Mouse (Mus musculus): Measurements from ENCODE around the gene Wap.

The Wap gene

DNA sequence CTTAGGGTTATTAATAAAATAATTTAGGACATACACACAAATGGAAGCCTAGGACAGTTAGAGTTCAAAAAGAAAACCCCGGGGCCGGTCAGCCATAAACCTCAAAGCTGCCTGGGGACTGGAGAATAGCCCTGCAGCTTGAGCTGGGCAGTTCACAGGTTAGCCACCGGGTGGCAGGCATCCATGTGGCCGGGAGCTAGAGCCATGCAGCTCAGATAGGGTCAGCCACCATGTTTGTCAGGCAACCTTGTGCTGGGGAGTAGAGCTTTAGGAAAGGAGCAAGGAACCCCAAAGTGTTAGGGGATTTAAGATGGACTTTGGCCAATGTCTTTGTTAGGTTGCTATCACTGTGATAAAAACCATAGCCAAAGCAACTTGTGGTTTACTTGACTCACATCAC, 9.9 kb downstream of the Wap start:
- no peak for DNase-seq (ENCODE audit: extremely low spot score, low read depth, low spot score)

DNA sequence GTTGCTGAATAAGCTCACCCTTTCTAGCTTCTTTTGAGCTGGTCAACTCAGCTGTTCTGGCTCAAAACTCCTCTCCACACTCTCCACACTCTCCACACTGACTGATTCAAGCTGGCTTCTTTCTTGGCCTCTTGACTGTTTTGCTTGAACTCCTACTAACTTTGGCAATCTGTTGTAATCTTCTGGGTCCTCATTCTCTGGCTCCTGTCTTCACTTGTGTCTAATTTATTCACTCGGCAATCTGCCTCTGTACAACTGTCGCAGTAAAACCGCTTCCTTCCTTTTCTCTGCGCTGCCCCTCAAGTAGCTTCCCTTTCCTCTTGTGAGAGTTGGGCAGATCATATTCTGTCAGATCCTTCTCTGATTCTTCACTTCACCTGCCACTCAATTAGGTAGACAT, 10.7 kb downstream of the Wap start:
- no peak for DNase-seq (ENCODE audit: extremely low spot score, low read depth, low spot score)

DNA sequence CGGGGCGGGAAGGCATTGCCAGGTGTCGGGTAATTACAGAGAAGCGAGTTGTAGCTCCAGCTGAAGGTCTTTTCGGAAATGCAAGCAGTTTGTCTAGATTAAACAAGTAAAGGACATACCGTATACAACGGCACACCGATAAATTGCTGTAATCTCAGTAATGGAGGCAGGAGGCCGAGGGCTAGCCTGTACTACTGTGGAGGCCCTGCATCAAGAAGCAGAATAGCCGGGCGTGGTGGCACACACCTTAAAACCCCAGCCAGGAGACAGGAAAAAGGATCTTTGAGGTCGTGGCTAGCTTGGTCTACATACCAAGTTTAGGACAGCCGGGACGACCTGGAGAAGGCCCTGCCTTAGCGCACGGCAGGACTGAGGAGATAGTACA, 12.1 kb downstream of the Wap start:
- no peak for DNase-seq (ENCODE audit: extremely low spot score, low read depth, low spot score)

DNA sequence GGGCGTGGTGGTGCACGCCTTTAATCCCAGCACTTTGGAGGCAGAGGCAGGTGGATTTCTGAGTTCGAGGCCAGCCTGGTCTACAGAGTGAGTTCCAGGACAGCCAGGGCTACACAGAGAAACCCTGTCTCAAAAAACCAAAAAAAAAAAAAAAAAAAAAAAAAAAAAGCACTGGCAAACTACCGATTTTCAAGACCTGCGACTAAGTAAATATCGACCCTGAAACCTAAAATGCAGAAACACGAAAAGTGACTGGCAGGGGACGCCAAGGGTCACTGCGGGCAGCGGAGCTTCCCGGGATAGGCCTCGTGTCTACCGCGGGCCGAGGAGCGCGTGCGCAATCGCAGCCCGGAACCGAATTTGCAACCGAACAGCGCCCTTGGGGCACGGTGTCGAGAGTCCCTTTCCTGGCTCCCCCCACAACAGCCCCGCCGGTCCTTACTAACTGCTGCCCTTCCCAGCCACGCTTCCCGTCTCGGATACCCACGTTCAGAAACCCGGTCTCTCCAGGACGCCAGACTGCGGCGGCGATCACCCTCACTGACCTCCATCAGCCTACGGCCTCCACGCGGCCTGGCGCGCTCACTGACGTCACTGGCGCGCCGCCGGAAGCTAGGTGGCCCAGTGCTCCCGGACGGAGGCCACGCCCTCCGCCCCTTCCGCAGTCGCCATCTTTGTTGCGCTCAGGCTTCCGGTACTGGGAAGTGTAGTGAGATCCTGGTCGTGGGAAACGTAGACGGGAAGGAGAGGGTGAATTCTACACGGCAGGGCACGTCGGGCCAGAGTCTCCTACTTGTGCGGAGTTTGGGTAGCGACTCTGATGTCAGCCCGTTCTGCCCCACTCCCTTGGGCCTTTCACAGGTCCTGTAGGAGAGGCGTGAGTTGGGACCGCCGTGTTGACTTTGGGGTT, 12.7 kb downstream of the Wap start, which contains the start of gene Tbrg4:
Gene Tbrg4 (minus strand): TSS at position 590 of the 910 bp plus-strand sequence.
- DNase-seq (ENCODE audit: extremely low spot score, low read depth, low spot score) = peak; percentile 85

DNA sequence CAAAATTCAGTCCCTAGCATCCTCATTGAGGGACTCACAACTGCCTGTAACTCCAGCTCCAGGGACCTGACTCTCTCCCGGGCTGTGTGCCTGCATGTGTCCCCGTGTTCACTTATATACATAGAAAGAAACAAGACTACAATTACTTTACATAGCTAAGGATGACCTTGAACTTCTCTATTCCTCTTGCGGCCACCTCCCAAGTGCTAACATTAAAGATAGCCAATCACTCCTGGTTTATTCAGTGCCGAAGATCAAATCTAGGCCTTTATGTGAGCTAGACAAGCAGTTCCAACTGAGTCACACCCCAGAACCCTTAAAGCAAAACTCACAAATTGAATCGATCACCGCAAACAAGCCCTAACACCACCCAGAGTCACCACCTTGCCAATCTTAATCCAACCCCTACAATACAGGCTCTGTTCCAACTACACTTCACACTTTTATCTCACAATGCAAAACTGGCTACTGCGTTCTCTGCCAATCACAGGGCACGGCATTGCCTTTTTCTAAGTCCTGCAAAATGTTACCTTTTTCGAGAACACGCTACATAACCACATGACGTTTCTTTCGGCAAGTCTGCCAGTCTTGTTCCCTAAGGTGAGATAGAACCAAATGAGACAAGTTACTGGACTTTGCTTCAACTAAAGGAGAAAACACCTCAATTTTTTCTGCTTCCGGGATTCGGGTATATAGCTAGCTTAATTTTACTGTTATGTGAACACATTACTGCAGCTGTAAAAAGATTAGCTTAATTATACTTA, 13.6 kb downstream of the Wap start:
- DNase-seq (ENCODE audit: extremely low spot score, low read depth, low spot score) = no peak

DNA sequence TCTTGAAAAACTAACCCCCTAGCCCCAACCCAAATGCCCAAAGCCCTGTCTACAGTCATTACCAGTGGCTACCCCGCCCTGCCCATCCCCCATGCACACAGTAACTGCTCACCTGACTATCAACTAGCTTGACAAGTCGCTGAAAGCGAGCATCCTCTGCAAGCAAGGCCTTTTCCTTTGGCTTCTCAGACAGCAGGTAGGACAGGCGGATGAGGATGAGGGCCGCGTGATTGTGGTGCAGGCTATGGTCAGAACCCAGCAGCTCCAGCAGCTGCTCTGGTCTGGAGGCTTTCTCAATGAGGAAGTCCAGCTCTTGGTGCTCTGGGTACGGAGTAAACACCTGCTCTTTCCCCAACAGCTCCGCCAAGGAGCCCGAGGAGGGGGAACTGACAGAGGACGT, 14.7 kb downstream of the Wap start:
- no peak for DNase-seq (ENCODE audit: extremely low spot score, low read depth, low spot score)

DNA sequence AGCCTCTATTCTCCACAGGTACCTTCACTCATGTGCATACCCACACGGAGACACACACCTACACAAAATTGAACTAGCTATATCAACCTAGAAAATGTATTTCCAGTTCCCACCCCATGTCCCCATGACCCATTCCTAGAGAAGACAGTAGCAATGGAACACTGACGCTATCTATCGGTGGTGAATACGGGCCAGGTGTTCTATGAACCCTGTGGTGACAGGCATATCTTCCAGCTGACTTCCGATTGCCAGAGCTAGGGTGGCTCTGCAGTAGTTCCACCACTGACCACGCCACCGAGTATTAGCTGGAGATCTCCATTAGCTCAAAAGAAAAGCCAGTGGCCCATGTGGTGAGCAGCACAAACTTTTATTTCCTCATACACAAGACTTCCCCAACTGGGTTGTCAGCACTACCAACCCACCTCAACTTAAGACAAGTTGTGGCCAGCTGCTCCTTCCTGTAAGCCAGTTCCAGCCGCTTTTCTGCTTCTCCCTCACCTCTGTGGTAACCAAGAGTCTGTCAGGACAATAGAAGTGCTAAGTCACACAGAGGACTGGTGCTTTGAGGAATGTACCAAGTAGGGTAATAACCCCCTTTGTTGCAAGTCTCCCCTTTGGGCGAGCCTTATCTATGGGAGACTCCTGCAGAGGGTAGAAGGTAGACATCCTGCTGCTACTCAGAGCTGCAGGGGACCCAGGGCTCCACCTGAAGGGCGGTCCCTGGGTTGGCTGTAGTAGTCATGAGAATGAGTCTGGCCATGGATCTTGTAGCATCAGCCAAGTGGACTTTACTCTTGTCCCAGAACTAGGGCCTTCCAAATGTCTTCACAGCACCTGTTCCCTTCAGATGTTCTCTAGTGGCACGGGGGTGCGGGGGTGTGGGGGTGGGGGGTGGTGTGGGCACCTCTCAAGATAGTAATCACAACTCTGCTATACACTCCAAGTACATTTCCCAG, 22.9 kb downstream of the Wap start:
- DNase-seq (ENCODE audit: extremely low spot score, low read depth, low spot score) = no peak

DNA sequence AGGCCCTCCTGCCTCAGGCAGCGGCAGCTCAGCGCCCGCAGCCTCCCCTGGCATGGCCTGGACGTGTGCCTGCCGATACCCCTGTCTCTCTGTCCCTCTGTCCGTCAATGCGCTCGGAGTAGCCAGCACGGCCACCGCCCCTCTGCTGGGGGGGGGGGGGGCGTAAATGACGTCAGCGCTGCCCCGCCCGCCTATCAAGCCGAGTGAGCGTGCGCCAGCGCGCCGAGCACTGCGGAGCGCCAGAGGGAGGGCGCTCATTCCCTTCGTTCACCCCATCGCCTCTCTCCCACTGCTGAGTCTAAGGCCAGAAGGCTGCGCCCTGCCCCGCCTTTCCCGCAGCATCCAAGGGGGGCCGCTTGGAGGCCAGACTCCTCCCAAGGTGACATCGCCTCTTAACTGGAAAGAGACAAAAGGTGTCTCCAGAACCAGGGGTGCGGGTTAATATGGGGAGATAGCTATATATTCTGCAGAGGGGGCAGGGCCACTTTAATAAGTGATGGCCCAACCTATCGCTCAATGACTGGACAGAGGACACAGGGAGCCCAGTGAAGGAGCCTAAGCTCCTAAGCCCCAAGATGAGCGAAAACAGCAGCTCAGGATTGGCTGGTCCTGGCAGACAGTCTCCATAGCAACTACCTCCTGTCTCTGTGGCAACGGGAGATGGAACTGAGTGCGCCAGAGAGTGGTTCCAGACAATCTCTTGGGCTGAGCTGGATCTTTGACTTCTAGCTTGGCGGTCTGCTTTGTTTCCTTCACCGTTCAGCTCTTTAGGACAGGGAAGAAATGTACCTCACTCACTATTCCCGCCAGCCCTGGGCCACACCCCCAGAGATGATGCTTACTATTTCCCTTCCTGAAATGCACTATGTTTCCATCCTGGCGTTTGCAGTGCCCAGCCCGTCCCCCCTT, 32.7 kb downstream of the Wap start, which contains the start of gene Nacad:
Gene Nacad (minus strand): TSS at position 563 of the 909 bp plus-strand sequence.
- DNase-seq (ENCODE audit: extremely low spot score, low read depth, low spot score) = no peak

DNA sequence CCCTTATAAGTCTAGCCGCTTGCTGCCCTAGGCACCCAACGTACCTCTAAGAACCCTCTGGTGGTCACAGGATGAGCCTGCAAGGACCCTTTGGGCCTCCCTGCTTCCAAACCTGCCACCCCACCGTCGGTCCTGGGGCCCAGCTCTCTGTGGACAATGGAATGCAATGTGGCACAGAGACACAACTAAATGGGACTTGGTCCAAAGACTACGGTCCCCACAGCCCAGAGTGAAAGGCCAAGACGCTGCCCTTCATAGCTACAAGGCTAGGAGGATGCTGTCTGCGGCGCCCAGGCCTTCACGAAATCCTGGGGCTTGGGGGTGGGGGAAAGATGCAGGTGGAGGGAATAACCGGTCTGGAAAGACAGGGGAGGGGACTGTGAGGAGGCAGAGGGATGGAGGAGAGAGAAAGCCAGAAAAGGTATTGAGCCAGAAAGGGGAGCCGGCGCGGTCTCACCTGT, 33.4 kb downstream of the Wap start:
- no peak for DNase-seq (ENCODE audit: extremely low spot score, low read depth, low spot score)

DNA sequence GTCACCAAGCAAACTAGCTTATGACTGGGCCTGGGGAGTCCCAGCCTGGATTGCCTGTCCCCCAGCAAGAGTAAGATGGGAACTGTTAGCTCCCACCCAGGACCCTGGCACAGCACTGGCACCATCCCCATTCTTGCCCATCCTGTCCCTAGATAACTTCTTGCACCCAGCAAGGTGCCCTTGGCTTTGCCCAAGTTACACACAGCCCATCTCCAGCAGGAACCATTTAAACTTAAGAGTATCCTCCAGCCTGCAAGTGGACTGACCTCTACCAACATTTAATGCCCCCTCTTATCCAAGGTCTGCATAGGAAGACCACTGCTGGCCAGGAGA, 33.9 kb downstream of the Wap start:
- DNase-seq (ENCODE audit: extremely low spot score, low read depth, low spot score) = no peak

DNA sequence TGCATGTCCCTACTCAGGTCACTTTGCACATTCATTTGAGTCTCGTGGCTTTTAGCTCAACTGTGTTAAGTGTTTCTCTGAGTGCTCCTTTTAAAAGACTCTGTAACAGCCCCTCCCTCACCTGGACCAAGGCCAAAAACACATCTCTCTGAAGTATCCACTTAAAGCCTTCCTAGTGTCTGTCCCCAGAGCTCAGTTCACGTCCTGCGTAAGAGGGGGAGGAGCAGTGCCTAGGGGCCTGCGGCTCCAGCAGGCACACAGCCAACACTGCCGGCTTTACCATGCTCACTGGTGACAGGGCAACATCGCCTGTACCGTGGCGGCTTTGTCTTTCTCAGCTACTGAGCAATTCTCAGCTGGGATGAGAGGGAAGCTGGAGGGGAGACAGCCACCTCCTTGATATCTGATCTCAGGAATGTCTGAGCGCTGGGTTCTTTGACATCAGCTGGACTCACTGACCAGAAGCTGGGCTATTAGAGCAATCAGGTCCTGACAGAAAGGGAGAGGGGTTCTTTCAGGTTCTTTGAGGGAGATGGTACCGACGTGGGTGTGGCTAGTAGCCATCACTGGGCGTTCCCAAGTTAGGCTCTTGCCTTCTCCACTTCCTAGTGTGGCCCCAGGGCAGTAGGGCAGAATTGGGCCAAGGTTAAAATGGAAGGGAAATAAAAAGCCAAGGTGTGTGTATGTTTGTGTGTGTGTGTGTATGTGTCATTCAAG, 34.4 kb downstream of the Wap start:
- DNase-seq (ENCODE audit: extremely low spot score, low read depth, low spot score) = no peak

DNA sequence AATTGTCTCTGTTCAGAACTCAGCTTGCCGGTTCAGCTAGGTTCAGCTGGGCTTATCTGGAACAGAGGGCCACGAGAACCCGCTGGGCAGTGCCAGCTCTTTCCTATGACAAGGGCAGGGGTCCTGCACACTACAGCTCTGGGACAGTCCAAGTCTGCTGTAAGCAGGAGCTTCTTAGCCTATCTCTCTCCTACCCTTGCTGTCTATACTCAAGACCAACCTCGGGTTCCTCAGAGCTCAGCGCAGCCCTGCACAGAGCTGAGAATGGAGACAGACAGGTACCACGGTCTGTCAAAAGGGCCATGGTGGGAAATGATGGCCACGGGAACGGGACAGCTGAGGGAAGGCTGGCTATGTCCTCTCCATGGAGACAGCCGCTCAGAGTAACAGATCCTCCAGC, 35.2 kb downstream of the Wap start:
- no peak for DNase-seq (ENCODE audit: extremely low spot score, low read depth, low spot score)

DNA sequence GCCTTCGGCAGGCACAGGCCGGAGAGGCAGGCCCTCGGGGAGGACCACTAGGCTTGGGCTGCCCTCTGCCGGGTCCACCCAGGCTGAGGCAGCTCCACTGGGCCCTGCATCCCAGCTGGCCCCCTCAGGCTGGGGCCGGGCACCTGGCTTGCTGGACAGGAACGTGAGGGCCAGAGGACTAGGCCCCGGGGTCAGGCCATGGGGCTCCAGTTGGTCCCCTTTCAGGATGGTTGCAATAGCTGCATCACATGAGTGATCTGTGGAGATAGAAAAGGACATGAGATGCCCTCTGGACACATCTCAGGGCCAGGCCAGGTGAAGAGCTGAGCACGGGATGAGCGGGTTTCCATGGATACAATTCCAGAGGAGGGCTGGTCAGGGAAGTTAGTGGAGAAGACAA, 35.8 kb downstream of the Wap start:
- no peak for DNase-seq (ENCODE audit: extremely low spot score, low read depth, low spot score)

DNA sequence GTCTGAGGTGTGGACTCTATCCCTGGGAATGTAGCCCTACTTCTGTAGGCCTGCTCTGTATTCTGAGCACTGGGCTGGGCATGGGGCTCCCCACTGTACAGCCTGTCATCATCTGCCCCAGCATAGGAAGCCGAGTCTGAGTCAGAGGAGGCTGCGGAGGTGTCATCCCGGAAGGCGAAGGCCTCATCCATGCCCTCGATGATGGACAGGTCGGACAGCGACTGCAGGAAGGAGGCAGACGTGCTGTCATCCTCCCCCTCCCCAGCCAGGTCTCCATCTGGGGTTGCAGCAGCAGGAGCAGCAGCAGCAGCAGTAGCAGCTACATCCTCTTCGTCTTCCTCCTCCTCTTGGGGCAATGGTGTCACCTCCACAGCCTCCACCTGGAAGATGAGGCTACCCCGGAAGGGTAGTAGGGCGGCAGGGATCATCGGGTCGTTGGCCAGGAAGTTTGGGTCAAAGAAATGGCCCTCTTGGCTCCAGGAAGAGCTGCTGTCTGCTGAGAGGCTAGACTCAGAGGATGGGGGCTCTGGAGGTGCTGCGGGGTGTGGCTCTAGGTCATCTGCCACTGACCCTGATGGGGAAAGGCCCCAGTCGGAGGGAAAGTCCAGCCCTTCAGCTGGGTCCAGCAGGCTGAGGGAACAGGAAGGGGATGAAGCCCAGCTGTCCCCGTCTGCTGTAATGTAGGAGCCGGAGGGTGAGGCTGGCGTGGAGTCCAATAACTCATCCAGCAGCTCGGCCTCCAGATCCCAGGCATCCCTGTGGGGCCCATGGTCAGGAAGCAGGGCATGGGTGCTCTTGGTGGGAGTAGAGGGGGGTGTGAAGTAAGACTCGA, 36.6 kb downstream of the Wap start:
- no peak for DNase-seq (ENCODE audit: extremely low spot score, low read depth, low spot score)

DNA sequence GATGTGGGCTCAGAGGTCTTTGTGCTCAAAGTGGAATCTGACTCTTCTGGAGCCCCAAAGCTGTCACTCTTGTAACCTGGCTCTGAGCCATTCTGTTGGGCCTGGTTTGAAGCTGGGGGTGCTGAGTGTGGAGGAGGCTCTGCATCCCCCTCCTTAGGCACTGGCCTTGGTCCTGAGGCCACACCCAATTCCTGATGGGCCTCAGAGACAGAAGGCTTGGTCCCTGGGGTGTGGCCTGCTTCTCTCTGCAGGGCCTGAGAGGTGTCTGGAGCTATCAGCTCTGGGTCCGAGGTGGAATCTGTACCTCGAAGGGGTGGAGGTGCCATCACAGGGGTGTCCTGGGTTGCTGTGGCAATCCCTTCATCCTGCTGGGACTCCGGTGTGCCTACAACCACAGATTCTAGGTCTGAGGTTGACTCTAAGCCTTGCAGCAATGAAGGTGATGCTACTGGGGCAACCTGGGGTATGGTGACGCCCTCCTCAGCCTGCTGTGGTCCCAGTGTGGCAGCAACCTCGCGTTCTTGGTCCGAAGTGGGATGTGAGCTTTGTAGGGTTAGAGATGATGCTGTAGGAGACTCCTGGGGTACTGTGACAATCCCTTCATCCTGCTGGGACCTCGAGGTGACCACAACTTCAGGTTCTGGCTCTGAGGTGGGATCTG, 38.0 kb downstream of the Wap start:
- no peak for DNase-seq (ENCODE audit: extremely low spot score, low read depth, low spot score)

DNA sequence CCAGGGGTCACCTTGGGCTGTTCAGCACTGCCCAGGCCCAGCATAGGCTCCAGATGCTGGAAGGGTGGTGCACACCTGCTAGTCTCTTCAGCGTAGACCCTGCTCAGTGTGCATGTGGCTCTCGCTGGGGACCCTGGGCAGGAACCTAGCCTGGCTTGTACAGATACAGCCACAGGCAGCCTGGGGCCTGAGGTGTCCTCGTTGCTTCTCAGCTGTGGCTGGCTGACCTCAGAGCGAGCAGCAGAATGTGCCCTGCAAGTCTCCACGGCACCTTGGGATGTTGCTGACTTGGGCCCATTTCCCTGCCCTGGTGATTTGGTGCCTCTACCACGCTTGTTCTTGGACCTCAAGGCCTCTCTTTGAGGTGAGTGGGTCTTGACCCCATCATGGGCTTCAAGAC, 38.6 kb downstream of the Wap start:
- DNase-seq (ENCODE audit: extremely low spot score, low read depth, low spot score) = no peak

DNA sequence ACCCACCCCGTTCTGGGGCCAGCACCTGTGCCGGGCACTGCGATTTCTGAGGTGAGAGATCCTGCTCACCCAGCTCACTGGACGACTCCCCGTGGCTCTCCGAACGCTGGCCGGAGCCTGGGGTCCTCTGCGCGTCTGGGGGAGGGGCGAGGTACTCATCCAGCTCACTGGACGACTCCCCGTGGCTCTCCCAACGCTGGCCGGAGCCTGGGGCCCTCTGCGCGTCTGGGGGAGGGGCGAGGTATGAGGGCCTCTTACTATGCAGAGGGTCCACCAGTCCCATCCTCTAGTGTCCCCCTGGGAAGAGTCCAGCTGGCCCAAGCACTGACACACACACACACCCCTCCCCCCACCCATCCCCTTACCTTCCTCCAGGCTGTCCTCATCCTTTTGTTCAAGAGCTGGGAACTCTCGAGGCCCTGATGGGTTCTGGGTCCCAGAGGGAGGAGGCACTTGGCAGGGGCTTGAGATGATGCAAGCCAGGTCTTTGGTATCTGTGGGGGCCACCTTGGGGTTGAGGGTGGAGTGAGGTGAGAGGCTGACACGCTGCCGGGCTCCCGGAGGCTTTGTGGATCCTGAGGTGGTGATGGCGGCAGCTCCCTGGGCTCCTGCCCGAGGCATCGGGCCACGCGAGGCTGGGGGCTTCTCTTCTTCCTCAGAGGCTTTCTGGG, 39.3 kb downstream of the Wap start:
- DNase-seq (ENCODE audit: extremely low spot score, low read depth, low spot score) = no peak

Measured in hindlimb bud, embryonic 11.5 days (tissue).